Mouse (Mus musculus) heart, embryonic 14.5 days (tissue): ENCODE measurements around the gene 1810010H24Rik. TPM values are rescaled to one million over a fixed set of nuclear protein-coding genes. Genes with fewer than 3 reads are reported as not detected.

Source experiments
- ATAC-seq: fragments of 200-750 bp; cut with Nextera tagmentation; 2 replicates; pipeline ENCODE4 v1.8.0; 2017; ENCODE audit warnings: low read depth, moderate TSS enrichment; ENCODE audit not compliant: insufficient number of reproducible peaks, insufficient read depth, low FRiP score
- H3K27ac ChIP-seq, 2 experiments: fragments of 200-500 bp in 1 of 2; fragments of 300-500 bp in 1 of 2; sonication (generic) in 1 of 2; replicated peaks in 1 of 2; 2 replicates each; pipeline ENCODE4 v1.5.1; 2012 to 2014; ENCODE audit warnings: low read depth in 2 of 2, low read length in 2 of 2, control low read depth in 1 of 2, mild to moderate bottlenecking in 1 of 2, mixed read lengths in 1 of 2; ENCODE audit not compliant: control insufficient read depth in 1 of 2, insufficient read depth in 1 of 2
- H3K27me3 ChIP-seq: fragments of 300-500 bp; sonication (generic); 2 replicates; pipeline ENCODE4 v1.6.1; 2014; ENCODE audit warnings: mild to moderate bottlenecking, low read length, control low read depth; ENCODE audit not compliant: control insufficient read depth, insufficient read depth
- H3K36me3 ChIP-seq: fragments of 300-500 bp; sonication (generic); 2 replicates; pipeline ENCODE4 v1.6.1; 2014; ENCODE audit warnings: mild to moderate bottlenecking, control low read depth, low read length, mixed read lengths; ENCODE audit not compliant: control insufficient read depth, insufficient read depth
- H3K4me1 ChIP-seq, 2 experiments: fragments of 200-500 bp in 1 of 2; fragments of 300-500 bp in 1 of 2; sonication (generic) in 1 of 2; 2 replicates each; pipeline ENCODE4 v1.6.1; 2012 to 2014; ENCODE audit warnings: low read length in 2 of 2, control low read depth in 1 of 2, mixed read lengths in 1 of 2; ENCODE audit not compliant: control insufficient read depth in 2 of 2, insufficient read depth in 2 of 2
- H3K4me2 ChIP-seq: fragments of 300-500 bp; sonication (generic); 2 replicates; pipeline ENCODE4 v1.6.1; 2014; ENCODE audit warnings: mild to moderate bottlenecking, low read length
- H3K4me3 ChIP-seq, 2 experiments: fragments of 200-500 bp in 1 of 2; fragments of 300-500 bp in 1 of 2; sonication (generic) in 1 of 2; 2 replicates each; pipeline ENCODE4 v1.5.1; 2012 to 2014; ENCODE audit warnings: low read length in 2 of 2, mild to moderate bottlenecking in 2 of 2, control low read depth in 1 of 2, low read depth in 1 of 2, moderate library complexity in 1 of 2; ENCODE audit not compliant: control insufficient read depth in 1 of 2, insufficient read depth in 1 of 2
- H3K9ac ChIP-seq: fragments of 300-500 bp; sonication (generic); 2 replicates; pipeline ENCODE4 v1.6.1; 2014; ENCODE audit warnings: mild to moderate bottlenecking, low read length
- H3K9me3 ChIP-seq: fragments of 300-500 bp; sonication (generic); 2 replicates; pipeline ENCODE4 v1.6.1; 2016; ENCODE audit warnings: low read length, control low read depth; ENCODE audit not compliant: control insufficient read depth
- WGBS: fragments of 180-500 bp; shearing (Covaris S2); extraction: QIAGEN DNeasy Blood & Tissue Kit; methylation state at CpG from one replicate; pipeline ENCODE4 v1.1.7; 2014; 5-methylcytosine and 5-hydroxymethylcytosine counted together
- polyA plus RNA-seq: library from polyadenylated mRNA; unstranded; fragments of >200 nt; fragmentation: Nextera tagmentation; extraction: Ambion mirVana; gene quantifications from 2 replicates; pipeline ENCODE4 v1.2.1, GENCODE M21; 2014

The 1810010H24Rik gene
- polyA plus RNA-seq, 1 experiment from 2014 or later: 4.1 TPM

DNA sequence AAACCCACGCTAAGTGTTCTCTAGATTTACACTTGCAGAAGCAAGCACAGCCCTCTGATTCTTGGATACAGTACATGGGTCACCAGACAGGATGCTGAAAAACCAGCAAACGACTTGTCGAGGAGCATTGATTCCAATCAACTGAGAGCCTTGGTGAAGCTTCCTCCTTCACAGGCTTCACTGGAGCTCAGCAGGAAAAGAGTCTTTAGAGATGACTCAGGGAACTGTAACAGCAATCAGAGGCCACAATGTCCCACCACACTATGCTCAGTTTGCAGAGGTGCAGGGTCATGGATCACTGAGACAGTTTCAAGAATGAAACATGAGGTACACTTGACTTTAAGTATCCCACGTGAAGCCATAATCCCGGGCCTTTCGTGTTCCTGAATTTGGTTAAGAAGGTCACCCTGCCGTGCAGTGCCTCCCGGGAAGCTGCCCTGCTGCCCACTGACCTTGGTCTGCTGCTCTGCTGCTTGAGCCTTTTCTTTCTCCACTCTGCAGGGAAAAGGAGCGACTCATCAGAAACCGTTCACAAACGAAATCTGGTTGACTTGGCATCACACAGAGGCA lies 39.8 kb downstream of the 1810010H24Rik start:
- Histone ChIP-seq H3K27ac (no peak overlapping the region), H3K27me3 (no peaks in the 10 kb centered on the region), H3K4me2 (no peak overlapping the region), H3K4me3 (no peak overlapping the region), H3K9ac (no peak overlapping the region), H3K9me3 (no peaks in the 10 kb centered on the region), H3K4me1 (peaks cover 0 to 6% of the 10 kb centered on the region in 2 experiments; a peak in 1 of 4 replicates), H3K36me3 (peaks cover 88% of the 10 kb centered on the region)
- 74% methylated on average over 11 of the region's 11 CpGs for WGBS
- no peak for ATAC-seq

Other genes starting within 250 kb of the 1810010H24Rik start
- 7.4 and 10.0 TPM in 2 replicates for gene Polg2, start 246.1 kb upstream of the 1810010H24Rik start, polyA plus RNA-seq
- 232 and 251 TPM in 2 replicates for gene Ddx5, start 236.5 kb upstream of the 1810010H24Rik start, polyA plus RNA-seq
- 12.9 and 14.4 TPM in 2 replicates for gene Cep95, start 236.4 kb upstream of the 1810010H24Rik start, polyA plus RNA-seq
- gene Smurf2, start 105.0 kb upstream of the 1810010H24Rik start, polyA plus RNA-seq: 16.5 and 17.4 TPM in 2 replicates
- 228 and 258 TPM in 2 replicates for gene Kpna2, start 26.1 kb upstream of the 1810010H24Rik start, polyA plus RNA-seq
- 25.6 and 31.3 TPM in 2 replicates for gene Bptf, start 106.4 kb downstream of the 1810010H24Rik start, polyA plus RNA-seq
- gene Nol11, start 163.7 kb downstream of the 1810010H24Rik start, polyA plus RNA-seq: 43.0 and 43.3 TPM in 2 replicates